Mouse (Mus musculus): ENCODE measurements at regions not wholly inside any gene's neighbourhood (a gene's known extent, or its start where the extent isn't known, plus 50 kb on each side); places are given as distances from the start of the nearest gene placed in this dataset.

DNA sequence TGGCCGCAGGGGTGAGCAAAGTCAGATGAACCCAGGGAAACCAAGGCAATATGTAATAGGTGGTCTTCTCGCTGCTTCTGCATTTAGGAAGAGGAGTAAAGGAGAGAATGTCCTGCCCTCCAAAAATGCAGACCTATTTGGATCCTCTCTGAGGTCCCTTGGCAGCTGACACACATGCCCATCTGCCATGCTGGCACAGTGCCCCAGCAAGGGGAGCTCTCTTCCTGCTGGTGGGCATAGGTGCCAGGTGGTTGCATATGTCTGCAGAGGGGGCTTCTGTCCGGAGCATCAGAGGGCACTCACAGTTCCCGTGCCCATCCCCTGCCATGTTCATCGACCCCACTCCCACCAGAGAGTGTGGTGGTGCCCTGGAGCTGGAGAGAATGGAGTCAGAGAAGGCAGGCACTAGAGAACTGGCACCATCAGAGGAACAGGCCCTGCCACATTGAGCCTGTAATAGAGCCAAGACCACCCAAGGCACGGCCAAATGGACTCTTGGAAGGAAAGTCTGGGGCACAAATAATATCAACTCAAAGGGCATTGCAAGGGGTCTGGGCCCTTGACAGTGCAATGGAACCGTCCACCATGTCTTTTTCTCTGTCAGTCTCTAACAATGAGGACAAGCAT, 222.7 kb upstream of the Cadm1 start:
- Histone ChIP-seq H3K4me3 (replicated peaks; ENCODE audit: low read length) (no peak overlapping the region), H3K4me2 (ENCODE audit: low read depth, low read length) (no peak overlapping the region), H3K36me3 (ENCODE audit: control insufficient read depth, insufficient read depth, low read length) (no peaks in the 10 kb centered on the region), H3K9ac (ENCODE audit: low read length) (no peak overlapping the region), H3K9me3 (replicated peaks; ENCODE audit: control insufficient read depth, low read length) (no peaks in the 10 kb centered on the region), H3K4me1 (ENCODE audit: control insufficient read depth, insufficient read depth, low read length) (no peaks in the 10 kb centered on the region), H3K27ac (ENCODE audit: low read length) (no peak overlapping the region), H3K27me3 (ENCODE audit: control insufficient read depth, insufficient read depth, low read length) (no peaks in the 10 kb centered on the region)
- ATAC-seq (ENCODE audit: insufficient read depth, low FRiP score), result no peak
- 92% methylated on average over 7 of the region's 7 CpGs for WGBS

DNA sequence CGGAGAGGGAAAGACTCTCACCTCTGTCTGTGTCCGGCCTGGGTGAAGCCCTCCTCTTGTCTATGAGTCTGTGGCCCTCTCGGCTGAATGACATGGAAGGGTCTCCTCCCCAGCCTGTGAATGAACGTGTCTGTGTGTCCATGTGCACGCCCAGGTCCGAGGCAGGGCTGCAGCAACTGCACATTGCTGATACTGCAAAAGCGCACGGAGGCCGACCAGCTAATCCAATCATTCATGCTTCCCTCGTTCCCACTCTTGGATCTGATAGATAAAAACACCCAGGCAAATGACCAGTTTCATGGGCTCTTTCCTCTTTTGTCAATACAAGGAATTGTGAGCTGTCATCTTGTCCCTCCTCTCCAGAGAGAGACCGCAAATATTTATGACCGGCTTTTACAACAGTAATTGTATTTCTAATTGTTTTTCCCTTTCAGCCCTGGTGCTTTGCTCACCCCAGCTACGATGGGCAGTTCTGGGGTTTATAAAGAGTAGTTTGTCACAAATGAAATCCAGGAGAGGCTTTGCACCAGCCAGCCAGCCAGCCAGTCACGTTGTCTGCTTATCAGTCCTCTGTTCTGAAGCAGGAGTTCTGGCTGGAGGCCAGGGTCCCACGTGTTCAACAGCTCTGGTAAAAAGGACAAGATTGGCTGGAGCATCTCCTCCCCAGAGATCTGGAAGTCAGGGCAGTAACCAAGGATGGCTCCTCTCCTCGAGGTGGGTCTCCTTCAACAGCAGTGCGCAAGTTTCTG, 222.0 kb upstream of the Cadm1 start:
- 61% methylated on average over 17 of the region's 17 CpGs for WGBS
- no peak overlapping the region for H3K27ac ChIP-seq (ENCODE audit: low read length)
- no peak for ATAC-seq (ENCODE audit: insufficient read depth, low FRiP score)
- no peaks in the 10 kb centered on the region for H3K9me3 ChIP-seq (replicated peaks; ENCODE audit: control insufficient read depth, low read length)
- H3K4me3 ChIP-seq (replicated peaks; ENCODE audit: low read length), result no peak overlapping the region
- H3K4me2 ChIP-seq (ENCODE audit: low read depth, low read length), result no peak overlapping the region
- no peaks in the 10 kb centered on the region for H3K27me3 ChIP-seq (ENCODE audit: control insufficient read depth, insufficient read depth, low read length)
- H3K4me1 ChIP-seq (ENCODE audit: control insufficient read depth, insufficient read depth, low read length), result no peaks in the 10 kb centered on the region
- H3K36me3 ChIP-seq (ENCODE audit: control insufficient read depth, insufficient read depth, low read length), result no peaks in the 10 kb centered on the region
- H3K9ac ChIP-seq (ENCODE audit: low read length), result no peak overlapping the region

DNA sequence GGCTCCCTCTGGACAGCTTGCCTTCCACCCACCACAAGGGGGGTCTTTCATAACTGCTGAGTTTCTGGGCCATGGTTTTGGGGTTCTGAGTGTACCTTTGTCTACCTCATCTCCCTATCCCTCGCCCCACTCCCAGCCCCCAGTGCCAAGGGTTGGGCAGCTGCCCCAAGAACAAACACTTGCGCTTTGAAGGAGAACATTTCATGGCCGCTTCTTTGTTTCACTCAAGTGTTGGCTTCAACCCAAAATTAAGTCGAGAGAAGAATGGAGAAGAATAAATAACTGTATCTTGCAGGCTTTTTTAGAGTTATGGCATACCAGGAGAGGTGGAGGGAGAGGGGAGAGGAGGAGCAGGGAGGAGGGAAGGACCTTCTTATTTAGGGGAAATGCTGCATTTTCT, 216.5 kb upstream of the Cadm1 start:
- Histone ChIP-seq H3K4me3 (replicated peaks; ENCODE audit: low read length) (no peak overlapping the region), H3K4me1 (ENCODE audit: control insufficient read depth, insufficient read depth, low read length) (no peaks in the 10 kb centered on the region; the same call in 1 of the 2 replicates), H3K4me2 (ENCODE audit: low read depth, low read length) (no peak overlapping the region), H3K36me3 (ENCODE audit: control insufficient read depth, insufficient read depth, low read length) (no peaks in the 10 kb centered on the region), H3K27ac (ENCODE audit: low read length) (no peak overlapping the region), H3K27me3 (ENCODE audit: control insufficient read depth, insufficient read depth, low read length) (no peaks in the 10 kb centered on the region), H3K9me3 (replicated peaks; ENCODE audit: control insufficient read depth, low read length) (no peaks in the 10 kb centered on the region), H3K9ac (ENCODE audit: low read length) (no peak overlapping the region)
- WGBS, result 38% methylated on average over 4 of the region's 4 CpGs
- no peak; the same call in 1 of the 2 replicates for ATAC-seq (ENCODE audit: insufficient read depth, low FRiP score)

DNA sequence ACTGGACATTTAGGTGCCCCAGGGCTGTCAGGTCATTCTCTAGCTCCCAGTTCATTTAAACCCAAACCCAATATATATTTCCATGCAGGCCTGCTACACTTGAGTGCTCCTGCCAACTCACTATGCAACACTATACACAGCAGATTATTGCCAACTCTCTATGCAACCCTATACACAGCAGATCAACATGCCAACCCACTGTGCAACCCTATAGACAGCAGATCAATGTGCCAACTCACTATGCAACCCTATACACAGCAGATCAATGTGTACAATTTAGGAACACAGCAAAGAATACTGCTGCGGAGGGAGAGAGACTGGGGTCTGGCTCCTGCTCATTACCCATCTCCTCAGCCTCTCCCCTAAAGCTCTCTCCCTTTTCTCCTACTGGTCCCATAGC, 215.7 kb upstream of the Cadm1 start:
- no peak overlapping the region for H3K9ac ChIP-seq (ENCODE audit: low read length)
- no peaks in the 10 kb centered on the region for H3K9me3 ChIP-seq (replicated peaks; ENCODE audit: control insufficient read depth, low read length)
- H3K4me2 ChIP-seq (ENCODE audit: low read depth, low read length), result no peak overlapping the region
- H3K4me1 ChIP-seq (ENCODE audit: control insufficient read depth, insufficient read depth, low read length), result no peaks in the 10 kb centered on the region; the same call in 1 of the 2 replicates
- H3K27me3 ChIP-seq (ENCODE audit: control insufficient read depth, insufficient read depth, low read length), result no peaks in the 10 kb centered on the region
- no peak overlapping the region for H3K4me3 ChIP-seq (replicated peaks; ENCODE audit: low read length)
- H3K27ac ChIP-seq (ENCODE audit: low read length), result no peak overlapping the region
- no peak for ATAC-seq (ENCODE audit: insufficient read depth, low FRiP score)
- H3K36me3 ChIP-seq (ENCODE audit: control insufficient read depth, insufficient read depth, low read length), result no peaks in the 10 kb centered on the region
- WGBS, result 95% methylated on average over 1 of the region's 1 CpGs

DNA sequence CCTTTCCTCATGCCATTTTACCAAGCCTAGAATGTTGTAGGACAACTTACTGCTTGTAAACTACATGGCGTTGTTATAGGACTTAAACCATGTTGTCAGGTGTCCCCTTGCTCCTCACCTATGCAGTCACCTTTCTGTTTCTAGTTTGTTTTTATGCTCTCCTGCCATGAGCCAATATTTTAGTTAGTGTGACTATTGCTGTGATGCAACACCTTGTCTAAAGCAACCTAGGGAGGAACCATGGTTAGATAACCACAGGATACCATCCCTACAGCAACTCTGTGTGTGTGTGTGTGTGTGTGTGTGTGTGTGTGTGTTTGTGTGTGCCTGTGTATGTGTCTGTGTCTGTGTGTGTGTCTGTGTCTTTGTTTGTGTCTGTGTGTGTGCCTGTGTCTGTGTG, 209.6 kb upstream of the Cadm1 start:
- no peaks in the 10 kb centered on the region for H3K36me3 ChIP-seq (ENCODE audit: control insufficient read depth, insufficient read depth, low read length)
- no peak overlapping the region for H3K27ac ChIP-seq (ENCODE audit: low read length)
- H3K4me2 ChIP-seq (ENCODE audit: low read depth, low read length), result no peak overlapping the region
- no peaks in the 10 kb centered on the region for H3K9me3 ChIP-seq (replicated peaks; ENCODE audit: control insufficient read depth, low read length)
- H3K27me3 ChIP-seq (ENCODE audit: control insufficient read depth, insufficient read depth, low read length), result no peaks in the 10 kb centered on the region
- H3K9ac ChIP-seq (ENCODE audit: low read length), result no peak overlapping the region
- H3K4me1 ChIP-seq (ENCODE audit: control insufficient read depth, insufficient read depth, low read length), result no peaks in the 10 kb centered on the region
- H3K4me3 ChIP-seq (replicated peaks; ENCODE audit: low read length), result no peak overlapping the region
- WGBS, result 100% methylated on average over 1 of the region's 1 CpGs
- no peak for ATAC-seq (ENCODE audit: insufficient read depth, low FRiP score)

DNA sequence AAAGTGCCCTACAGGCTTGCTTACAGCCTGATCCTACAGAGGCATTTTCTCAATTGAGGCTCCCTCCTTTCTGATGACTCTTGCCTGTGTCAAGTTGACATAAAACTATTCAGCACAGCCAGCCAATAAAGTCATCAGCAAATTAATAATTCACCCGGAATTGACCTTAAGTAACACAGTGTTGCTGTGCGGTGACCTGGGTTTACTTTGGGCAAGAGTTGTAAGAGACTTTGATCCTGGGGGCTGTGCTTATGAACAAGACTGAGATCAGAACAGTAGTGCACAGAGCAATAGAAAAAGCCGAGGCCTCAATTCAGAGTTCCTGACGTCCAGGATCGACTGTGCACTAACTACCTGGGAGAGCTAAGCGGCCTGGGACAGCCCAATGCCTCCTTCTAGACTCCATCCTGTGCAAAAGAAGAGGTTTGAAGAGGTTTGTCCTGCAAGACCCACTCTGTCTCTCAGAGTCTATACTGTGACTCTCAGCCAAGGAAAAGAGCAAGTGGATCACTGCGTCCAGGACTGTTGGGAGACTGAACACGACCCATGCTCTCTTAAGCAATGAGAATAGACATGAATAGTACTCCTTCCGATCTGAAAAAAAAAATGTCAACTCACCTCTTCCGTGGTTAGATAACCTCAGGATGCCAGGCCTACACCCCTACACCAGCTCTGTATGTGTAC, 208.7 kb upstream of the Cadm1 start:
- Histone ChIP-seq H3K4me1 (ENCODE audit: control insufficient read depth, insufficient read depth, low read length) (no peaks in the 10 kb centered on the region), H3K4me2 (ENCODE audit: low read depth, low read length) (no peak overlapping the region), H3K9me3 (replicated peaks; ENCODE audit: control insufficient read depth, low read length) (no peaks in the 10 kb centered on the region), H3K27me3 (ENCODE audit: control insufficient read depth, insufficient read depth, low read length) (no peaks in the 10 kb centered on the region), H3K27ac (ENCODE audit: low read length) (no peak overlapping the region), H3K36me3 (ENCODE audit: control insufficient read depth, insufficient read depth, low read length) (no peaks in the 10 kb centered on the region), H3K9ac (ENCODE audit: low read length) (no peak overlapping the region), H3K4me3 (replicated peaks; ENCODE audit: low read length) (no peak overlapping the region)
- no peak; the same call in 1 of the 2 replicates for ATAC-seq (ENCODE audit: insufficient read depth, low FRiP score)
- WGBS, result 67% methylated on average over 10 of the region's 10 CpGs

DNA sequence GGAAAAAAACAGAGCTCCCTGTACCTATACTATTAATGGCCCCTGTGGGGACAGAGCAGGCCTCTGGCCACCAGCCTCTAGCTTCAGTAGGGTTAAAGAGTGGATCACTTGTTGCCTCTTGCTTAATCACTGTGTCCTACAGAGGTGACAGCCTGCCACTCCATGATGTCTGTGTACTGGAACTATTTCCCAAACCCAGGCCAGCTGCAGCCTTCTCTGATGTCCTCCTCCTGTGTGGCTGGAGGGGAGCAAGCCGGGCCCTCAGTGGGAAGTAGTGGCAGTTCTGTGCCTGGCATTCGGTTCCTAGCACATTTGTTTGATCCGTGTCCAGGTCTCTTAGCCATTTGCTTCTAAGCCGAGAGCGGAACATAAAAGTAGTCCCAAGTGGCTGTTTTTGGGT, 207.7 kb upstream of the Cadm1 start:
- 73% methylated on average over 5 of the region's 5 CpGs for WGBS
- no peaks in the 10 kb centered on the region for H3K9me3 ChIP-seq (replicated peaks; ENCODE audit: control insufficient read depth, low read length)
- H3K4me3 ChIP-seq (replicated peaks; ENCODE audit: low read length), result no peak overlapping the region
- no peak overlapping the region for H3K9ac ChIP-seq (ENCODE audit: low read length)
- no peak overlapping the region for H3K27ac ChIP-seq (ENCODE audit: low read length)
- ATAC-seq (ENCODE audit: insufficient read depth, low FRiP score), result no peak
- H3K36me3 ChIP-seq (ENCODE audit: control insufficient read depth, insufficient read depth, low read length), result no peaks in the 10 kb centered on the region
- H3K4me2 ChIP-seq (ENCODE audit: low read depth, low read length), result no peak overlapping the region
- H3K4me1 ChIP-seq (ENCODE audit: control insufficient read depth, insufficient read depth, low read length), result no peaks in the 10 kb centered on the region
- H3K27me3 ChIP-seq (ENCODE audit: control insufficient read depth, insufficient read depth, low read length), result no peaks in the 10 kb centered on the region

DNA sequence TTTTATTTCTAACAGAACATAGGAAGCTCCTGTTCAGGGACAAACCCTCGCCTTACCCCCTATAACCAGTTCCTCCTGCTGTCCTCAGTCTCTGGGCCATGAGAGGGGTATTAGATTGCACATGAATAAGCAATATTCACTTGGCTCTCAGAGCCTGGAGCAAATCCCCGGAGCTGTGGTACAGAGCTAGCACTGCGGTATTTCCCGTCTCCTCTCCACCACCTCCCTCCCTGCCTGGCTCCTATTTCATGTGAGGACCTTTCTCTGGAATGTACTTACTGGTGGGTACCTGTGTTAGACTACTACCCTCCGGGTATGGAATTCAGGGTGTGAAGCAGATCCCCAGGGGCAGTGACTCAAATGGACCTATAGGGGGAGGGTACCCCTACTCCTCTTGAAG, 206.9 kb upstream of the Cadm1 start:
- no peaks in the 10 kb centered on the region for H3K27me3 ChIP-seq (ENCODE audit: control insufficient read depth, insufficient read depth, low read length)
- H3K27ac ChIP-seq (ENCODE audit: low read length), result no peak overlapping the region
- no peak overlapping the region for H3K4me2 ChIP-seq (ENCODE audit: low read depth, low read length)
- ATAC-seq (ENCODE audit: insufficient read depth, low FRiP score), result no peak
- H3K4me3 ChIP-seq (replicated peaks; ENCODE audit: low read length), result no peak overlapping the region
- H3K9me3 ChIP-seq (replicated peaks; ENCODE audit: control insufficient read depth, low read length), result no peaks in the 10 kb centered on the region
- no peak overlapping the region for H3K9ac ChIP-seq (ENCODE audit: low read length)
- WGBS, result 75% methylated on average over 5 of the region's 5 CpGs
- no peaks in the 10 kb centered on the region for H3K4me1 ChIP-seq (ENCODE audit: control insufficient read depth, insufficient read depth, low read length)
- no peaks in the 10 kb centered on the region for H3K36me3 ChIP-seq (ENCODE audit: control insufficient read depth, insufficient read depth, low read length)

DNA sequence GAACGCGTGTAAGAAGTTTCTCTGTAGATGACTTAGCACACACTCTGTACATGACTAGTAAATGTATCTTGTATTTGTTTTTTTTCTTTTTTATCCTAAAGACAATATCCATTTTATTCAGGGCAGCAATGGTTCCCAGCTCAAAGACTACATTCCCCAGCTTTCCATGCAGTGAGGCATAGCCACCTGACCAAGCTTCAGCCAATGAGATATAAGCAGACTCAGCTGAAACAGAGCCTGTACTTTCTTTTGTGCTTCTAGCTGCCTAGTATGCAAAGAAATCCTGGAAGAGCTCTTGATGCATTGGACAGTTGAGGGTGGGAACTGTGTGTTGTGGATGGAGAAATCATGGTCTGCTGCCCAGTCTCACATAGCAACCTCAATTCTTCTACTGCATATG, 202.4 kb upstream of the Cadm1 start:
- Histone ChIP-seq H3K36me3 (ENCODE audit: control insufficient read depth, insufficient read depth, low read length) (no peaks in the 10 kb centered on the region), H3K9ac (ENCODE audit: low read length) (no peak overlapping the region), H3K9me3 (replicated peaks; ENCODE audit: control insufficient read depth, low read length) (no peaks in the 10 kb centered on the region), H3K27me3 (ENCODE audit: control insufficient read depth, insufficient read depth, low read length) (no peaks in the 10 kb centered on the region), H3K4me2 (ENCODE audit: low read depth, low read length) (no peak overlapping the region), H3K4me3 (replicated peaks; ENCODE audit: low read length) (no peak overlapping the region), H3K27ac (ENCODE audit: low read length) (no peak overlapping the region), H3K4me1 (ENCODE audit: control insufficient read depth, insufficient read depth, low read length) (no peaks in the 10 kb centered on the region)
- no peak for ATAC-seq (ENCODE audit: insufficient read depth, low FRiP score)
- WGBS, result 100% methylated on average over 2 of the region's 2 CpGs

Measured in stomach, embryonic 16.5 days (tissue).